Mouse (Mus musculus) retina, adult 2 months (tissue): Measurements from ENCODE around the gene Rps6ka3.

ENCODE experiments used
- DNase-seq: peaks from one replicate; pipeline ENCODE4 v3.0.0-alpha.2; 2012; ENCODE audit warnings: low read depth, low spot score

Rps6ka3 gene

GRCm38 (mm10) chrX:159321342-159321741, 111.2 kb downstream of the Rps6ka3 start:
- peak; percentile 15 for DNase-seq

DNA sequence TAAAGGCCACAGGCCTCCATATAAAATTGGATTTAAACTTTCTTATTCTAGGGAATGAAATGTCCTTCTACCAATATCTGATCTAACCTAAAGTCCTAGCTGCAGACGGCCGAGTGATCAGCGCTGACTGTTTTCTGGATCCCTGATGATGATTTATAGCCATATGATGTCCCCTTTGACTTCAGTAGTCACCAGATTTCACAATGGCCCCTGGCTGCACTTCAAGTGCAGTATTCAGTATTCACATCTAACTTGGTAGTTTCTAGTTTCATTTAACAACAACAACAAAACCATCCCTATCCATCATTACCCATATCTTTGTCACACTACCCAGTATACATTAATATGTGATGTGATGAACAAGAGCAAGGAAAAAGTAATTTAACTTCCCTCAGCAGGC, 154.4 kb downstream of the Rps6ka3 start:
- DNase-seq, result no peak

GRCm38 (mm10) chrX:159371831-159372752, 162.0 kb downstream of the Rps6ka3 start, which contains the start of gene Eif1ax:
TSS of gene Eif1ax (plus strand) at chrX:159372178.
- peak; percentile 40 for DNase-seq

DNA sequence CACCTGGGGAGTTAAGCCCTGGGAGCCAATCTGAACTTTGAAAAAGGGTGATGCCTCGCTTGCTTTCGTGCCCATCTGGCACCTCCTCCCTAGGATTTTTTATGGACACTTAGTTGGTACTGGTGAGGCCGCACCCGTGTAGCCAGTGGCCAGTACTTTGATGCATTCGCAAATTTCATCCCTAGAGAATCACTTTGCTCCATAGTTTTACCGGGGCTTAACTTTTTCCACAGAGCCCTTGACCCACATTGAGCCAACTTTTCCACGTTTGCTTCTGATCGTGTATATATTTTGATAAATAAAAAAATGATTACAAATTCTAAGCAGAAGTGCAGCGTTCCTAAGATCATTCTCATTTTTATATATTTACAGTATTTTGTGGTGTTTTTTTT, 162.6 kb downstream of the Rps6ka3 start:
- no peak for DNase-seq

DNA sequence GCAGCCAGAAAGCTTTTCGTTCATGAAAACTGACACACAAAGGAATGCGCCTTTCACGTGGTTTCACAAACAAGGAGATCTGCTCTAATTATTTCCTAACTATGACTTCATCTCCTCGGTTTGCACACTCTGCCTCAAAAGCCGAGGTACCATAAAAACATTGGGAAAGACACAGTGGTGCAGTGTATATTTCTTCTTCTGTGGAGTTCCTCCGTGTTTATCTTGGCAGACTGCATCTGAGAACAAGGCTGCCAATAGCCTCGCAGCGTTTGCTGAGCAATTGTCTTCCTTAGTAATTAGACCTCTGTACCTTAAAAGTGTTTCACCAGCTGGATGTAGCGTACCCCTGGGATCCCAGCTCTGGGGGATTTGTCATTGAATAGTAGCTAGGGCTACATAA, 177.0 kb downstream of the Rps6ka3 start:
- DNase-seq, result no peak

DNA sequence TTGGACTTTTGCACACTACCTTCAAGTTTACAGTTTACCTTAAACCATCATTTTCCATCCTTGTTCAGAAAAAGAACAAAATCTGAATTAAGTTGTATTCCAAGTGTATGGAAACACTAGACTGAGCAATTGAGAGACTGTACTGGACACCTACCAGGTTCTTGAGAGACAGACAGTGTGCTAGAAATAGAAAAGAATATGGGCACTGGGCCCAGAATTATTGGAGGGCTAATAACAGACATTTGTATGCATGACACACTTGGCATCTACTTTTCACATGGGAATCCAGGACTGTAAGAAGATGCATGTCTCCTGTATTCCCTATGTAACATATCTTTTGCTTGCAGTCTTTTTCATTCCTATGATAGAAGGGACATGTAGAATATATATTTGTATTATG, 178.8 kb downstream of the Rps6ka3 start:
- no peak for DNase-seq

DNA sequence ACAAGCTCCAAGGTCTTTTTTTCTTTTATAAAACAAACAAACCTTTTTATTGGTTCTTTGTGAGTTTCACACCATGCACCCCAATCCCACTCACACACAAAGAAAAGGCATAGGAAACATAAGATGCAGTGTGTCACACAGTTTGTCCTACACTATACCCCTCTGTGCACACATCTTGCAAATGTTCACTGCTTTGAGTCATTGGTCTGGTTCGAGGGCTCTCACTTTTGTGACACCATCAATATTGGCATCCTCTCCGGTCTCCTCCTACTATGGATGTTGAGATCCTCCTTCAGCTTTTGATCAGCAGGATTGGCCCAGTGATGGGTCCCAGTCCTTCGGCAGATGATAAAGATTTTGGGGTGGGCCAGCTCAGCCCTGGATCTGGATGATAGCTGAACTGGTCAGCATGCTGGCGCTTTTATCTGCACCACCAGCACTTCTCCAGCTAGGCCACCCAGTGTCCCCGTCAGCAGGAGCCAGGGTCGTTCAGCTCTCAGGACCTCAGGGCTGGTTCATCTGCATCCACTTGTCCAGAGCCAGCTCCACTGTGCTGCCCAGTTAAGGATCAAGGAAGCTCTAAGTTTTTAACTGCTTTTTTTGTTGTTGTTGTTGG, 180.3 kb downstream of the Rps6ka3 start:
- no peak for DNase-seq

- no peak for DNase-seq
Observed at GRCm38 (mm10) chrX:159391239-159391638, 181.1 kb downstream of the Rps6ka3 start.

- DNase-seq, result no peak
Observed at GRCm38 (mm10) chrX:159409253-159409652, 199.1 kb downstream of the Rps6ka3 start.

GRCm38 (mm10) chrX:159414130-159414828, 204.2 kb downstream of the Rps6ka3 start, which contains the start of gene Map7d2:
TSS of gene Map7d2 (plus strand) at chrX:159414572.
- DNase-seq, result peak; percentile 4

GRCm38 (mm10) chrX:159414829-159415673, 204.9 kb downstream of the Rps6ka3 start:
- DNase-seq, result no peak
